11 mouse cellular contexts compared by ENCODE assay signal in genomic region chr2:33764476-33764875, GRCm38 (mm10).
DNase-seq lines count a peak whose midpoint lies in the region; ATAC-seq and TF ChIP-seq lines count a peak whose summit lies in the region.
"Had no signal": no experiment of that assay in that cellular context is flagged by ENCODE, and none has a peak within 500 bp of the region (broad histone marks: within the 10 kb centered on the region; RNA-seq: fewer than 3 reads in every experiment).

No protein-coding gene starts in this region.

- WGBS in lung, adult 2 months = 72% methylated on average over 7 of the region's 8 CpGs
- 28% methylated on average over 6 of the region's 8 CpGs for WGBS in forebrain, embryonic 13.5 days

- H3K9ac ChIP-seq in forebrain, embryonic 13.5 days = no peak overlapping the region
- H3K9ac ChIP-seq: heart, embryonic 13.5 days had no signal

- no peak for TF ChIP-seq POLR2A in lung, adult 2 months (IDR thresholded peaks at IDR 0.05; ENCODE audit: borderline replicate concordance, extremely low read depth, low read depth, low read length)

- H3K4me3 ChIP-seq in lung, adult 2 months (replicated peaks; ENCODE audit: extremely low read depth, low read depth, low read length) = no peak overlapping the region
- no peak overlapping the region for H3K4me3 ChIP-seq in forebrain, embryonic 13.5 days
- H3K4me3 ChIP-seq: erythroblast, embryonic 14.5 days; heart, embryonic 13.5 days; myocyte had no signal

- no peak for TF ChIP-seq CTCF in lung, adult 2 months (IDR thresholded peaks at IDR 0.05; ENCODE audit: insufficient read depth, low read length)

- peak; percentile 46 for DNase-seq in lung, postnatal 36 days
- no peak for DNase-seq in lung, adult 2 months
- DNase-seq in kidney, postnatal 10 days = peak; percentile 56
- peak; percentile 89 for DNase-seq in retina, embryonic 14.5 days (ENCODE audit: low spot score)
- DNase-seq in spleen, postnatal 36 days (ENCODE audit: low spot score in 2 of 2) = no peak
- no peak for DNase-seq in gastrocnemius, postnatal 36 days
- DNase-seq in cerebellum, postnatal 25 days = no peak

- no peak overlapping the region for H3K27ac ChIP-seq in forebrain, embryonic 13.5 days
- H3K27ac ChIP-seq: heart, embryonic 13.5 days had no signal

- no peaks in the 10 kb centered on the region for H3K27me3 ChIP-seq in forebrain, embryonic 13.5 days
- H3K27me3 ChIP-seq: heart, embryonic 13.5 days had no signal

- H3K9me3 ChIP-seq in forebrain, embryonic 13.5 days (replicated peaks) = no peaks in the 10 kb centered on the region
- H3K9me3 ChIP-seq: heart, embryonic 13.5 days had no signal

- peaks cover 22% of the 10 kb centered on the region for H3K36me3 ChIP-seq in forebrain, embryonic 13.5 days (ENCODE audit: poor library complexity, severe bottlenecking)

- intact Hi-C loops in gastrocnemius, postnatal 36 days (cut with DNase I) = no loop called here

- 0 out of 2 replicates have a peak, but pooled peaks have one; percentile 31 for ATAC-seq in forebrain, embryonic 13.5 days

- H3K4me1 ChIP-seq in lung, adult 2 months (ENCODE audit: control insufficient read depth, insufficient read depth, low read length) = no peaks in the 10 kb centered on the region
- peaks cover 24% of the 10 kb centered on the region for H3K4me1 ChIP-seq in forebrain, embryonic 13.5 days

- H3K4me2 ChIP-seq in forebrain, embryonic 13.5 days = no peak overlapping the region
- H3K4me2 ChIP-seq: heart, embryonic 13.5 days had no signal

Comparison
In these comparisons a context has a peak if more than half of its experiments do, and no peak if none do; other contexts are left out.
1. DNase-seq: peak in lung, postnatal 36 days (single experiment), kidney, postnatal 10 days (single experiment) and retina, embryonic 14.5 days (single experiment); none in lung, adult 2 months (single experiment), spleen, postnatal 36 days (0 of 2), gastrocnemius, postnatal 36 days (0 of 2) and cerebellum, postnatal 25 days (0 of 2).